Mouse (Mus musculus): ENCODE results near the gene Raet1e.

Raet1e gene

DNA sequence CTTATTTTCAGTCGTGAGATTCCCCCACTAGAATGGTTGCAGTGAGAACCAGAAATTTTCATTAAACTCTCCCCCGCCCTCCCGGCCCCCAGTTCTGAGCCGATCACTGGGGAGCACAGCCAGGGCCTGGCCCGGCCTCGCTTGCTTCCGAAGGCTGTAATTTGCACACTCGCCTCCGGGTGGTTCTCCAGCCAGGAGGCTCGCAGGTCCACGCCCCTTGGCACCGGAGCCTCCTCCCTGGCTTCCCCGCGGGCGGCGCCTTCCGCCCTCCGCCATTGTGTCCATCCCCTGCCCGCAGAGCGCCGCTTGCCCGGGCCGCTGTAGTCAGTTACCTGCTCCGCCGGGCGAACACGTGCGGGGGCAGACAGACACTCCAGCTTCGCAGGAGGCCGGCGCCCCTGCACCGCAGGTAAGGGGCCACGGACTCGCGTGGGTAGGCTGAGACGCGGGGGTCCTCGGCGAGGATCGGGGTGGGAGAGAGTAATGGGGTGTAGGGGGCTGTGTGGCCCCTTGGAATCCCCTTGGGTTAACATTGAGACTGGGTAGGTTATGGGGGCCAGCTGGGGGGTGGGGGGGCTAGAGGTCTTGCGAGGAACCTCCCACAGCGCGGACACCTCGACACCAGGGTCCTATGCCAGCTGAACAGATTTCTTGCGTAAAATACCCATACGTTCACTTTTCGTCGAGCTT is at the start of gene Raet1e, which contains the start of gene H60b:
Raet1e (plus strand) TSS at position 260 of the 690 bp plus-strand sequence.
H60b (plus strand) TSS at position 277 of the 690 bp plus-strand sequence.
- in situ Hi-C loops (cut with MboI; ENCODE audit: unreplicated experiment in 2 of 2), result loop anchor here in 1 of 2 experiments (5.0 to 10.0 kb wide), 2 partner anchors 121 to 126 kb away; no protein-coding TSS in a partner anchor

DNA sequence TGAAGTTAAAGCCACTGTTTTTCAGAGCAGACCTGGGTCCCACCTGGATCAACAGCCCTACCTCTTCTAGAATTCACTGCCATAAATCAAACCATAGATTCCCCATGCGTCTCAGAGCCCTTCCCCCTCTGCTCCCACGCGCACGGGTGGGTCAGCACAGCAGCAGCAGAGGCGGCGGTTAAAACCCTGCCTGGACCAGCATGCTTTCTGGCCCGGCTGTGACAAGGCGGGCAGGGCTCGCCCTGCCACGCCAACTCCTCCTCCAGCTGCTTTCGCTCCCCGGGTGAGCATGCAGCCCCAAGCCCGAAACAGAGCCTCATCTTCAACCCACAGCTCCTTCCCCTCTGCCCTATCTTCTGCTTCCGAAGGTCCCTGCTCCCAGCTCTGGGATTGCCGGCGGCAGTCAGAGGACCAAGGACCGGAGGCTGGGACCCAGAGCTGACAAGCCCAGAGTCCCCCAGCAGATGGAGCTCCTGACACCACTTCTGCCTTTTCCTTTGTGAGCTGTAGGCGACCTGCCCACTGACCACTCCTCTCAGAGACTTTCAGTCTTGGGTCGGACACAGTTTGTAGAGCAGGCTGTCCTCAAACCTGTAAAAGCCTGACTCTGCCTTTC is 17.6 kb upstream of the Raet1e start:
- in situ Hi-C loops (cut with MboI; ENCODE audit: unreplicated experiment in 2 of 2), result loop anchor here (10.0 kb wide), 2 partner anchors 164 to 334 kb away; no protein-coding TSS in a partner anchor

DNA sequence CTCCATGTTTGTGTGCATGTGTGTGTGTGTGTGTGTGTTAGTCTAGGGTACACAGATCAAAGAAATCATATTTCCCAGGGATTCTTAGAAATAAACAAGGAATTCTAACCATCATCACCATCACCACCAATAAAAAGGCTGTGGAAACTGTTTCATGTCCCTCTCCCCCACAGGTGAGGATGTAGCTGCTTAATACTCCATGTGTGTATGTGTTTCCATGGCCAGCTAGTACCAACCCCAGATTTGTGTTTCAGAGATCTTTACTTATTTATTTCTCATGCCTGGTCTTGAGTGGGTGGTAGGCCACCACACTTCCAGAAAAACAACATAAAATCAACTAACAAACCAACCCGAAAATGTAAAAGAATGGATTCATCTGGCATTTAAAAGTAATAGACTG is 16.2 kb upstream of the Raet1e start:
- in situ Hi-C loops (cut with MboI; ENCODE audit: unreplicated experiment in 2 of 2), result loop anchor here (10.0 kb wide), 2 partner anchors 163 to 333 kb away; no protein-coding TSS in a partner anchor

DNA sequence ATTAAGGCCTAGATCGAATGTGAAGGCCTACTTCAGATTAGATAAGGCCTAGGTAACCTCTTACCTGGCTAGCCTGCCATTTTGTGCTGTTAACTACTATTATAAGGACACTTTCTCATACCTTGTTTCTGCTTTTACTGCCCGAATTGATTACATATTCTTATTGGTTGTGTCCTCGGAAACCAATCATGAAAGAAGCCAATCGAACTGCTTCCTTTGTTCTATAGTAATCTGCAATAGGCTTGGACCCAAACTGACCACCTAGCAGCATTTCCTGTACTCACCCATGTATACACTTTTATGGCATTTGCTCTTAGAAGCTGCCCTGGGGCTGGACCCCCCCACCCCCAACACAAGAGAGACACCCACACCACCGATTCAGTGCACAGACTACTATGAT is 15.4 kb upstream of the Raet1e start:
- in situ Hi-C loops (cut with MboI; ENCODE audit: unreplicated experiment in 2 of 2), result loop anchor here (10.0 kb wide), 2 partner anchors 162 to 332 kb away; no protein-coding TSS in a partner anchor

DNA sequence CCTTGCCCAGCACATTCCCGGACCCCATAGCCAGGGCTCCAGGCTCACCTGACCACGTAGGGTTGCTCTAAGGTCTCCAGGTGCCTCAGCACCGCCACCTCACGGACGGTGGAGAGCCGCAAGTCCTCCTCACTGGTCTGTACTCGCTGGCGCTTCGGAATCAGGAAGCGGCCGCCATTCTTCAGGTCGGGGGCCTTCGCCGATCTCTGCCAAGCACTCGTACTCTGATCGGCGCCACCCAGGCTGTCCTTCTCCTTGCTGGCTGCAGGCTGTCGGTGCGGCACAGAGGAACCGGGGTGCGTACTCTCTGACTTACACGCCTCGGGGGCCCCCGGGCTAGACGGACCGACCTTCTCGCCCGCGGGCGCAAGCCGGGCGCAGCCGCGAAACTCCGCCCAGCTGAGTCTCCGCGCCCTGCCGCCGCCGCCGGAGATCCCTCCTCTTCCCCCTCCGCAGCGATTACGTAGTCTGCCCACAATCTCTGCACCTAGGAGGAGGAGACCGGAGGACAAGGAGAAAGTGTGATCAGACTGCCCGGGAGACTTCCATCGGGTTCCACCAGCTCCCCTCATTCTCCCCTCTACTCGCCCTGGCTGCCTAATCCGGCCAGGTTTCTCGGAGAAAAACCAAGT is 9.8 kb upstream of the Raet1e start:
- in situ Hi-C loops (cut with MboI; ENCODE audit: unreplicated experiment in 2 of 2), result loop anchor here (10.0 kb wide), 2 partner anchors 156 to 326 kb away; no protein-coding TSS in a partner anchor

DNA sequence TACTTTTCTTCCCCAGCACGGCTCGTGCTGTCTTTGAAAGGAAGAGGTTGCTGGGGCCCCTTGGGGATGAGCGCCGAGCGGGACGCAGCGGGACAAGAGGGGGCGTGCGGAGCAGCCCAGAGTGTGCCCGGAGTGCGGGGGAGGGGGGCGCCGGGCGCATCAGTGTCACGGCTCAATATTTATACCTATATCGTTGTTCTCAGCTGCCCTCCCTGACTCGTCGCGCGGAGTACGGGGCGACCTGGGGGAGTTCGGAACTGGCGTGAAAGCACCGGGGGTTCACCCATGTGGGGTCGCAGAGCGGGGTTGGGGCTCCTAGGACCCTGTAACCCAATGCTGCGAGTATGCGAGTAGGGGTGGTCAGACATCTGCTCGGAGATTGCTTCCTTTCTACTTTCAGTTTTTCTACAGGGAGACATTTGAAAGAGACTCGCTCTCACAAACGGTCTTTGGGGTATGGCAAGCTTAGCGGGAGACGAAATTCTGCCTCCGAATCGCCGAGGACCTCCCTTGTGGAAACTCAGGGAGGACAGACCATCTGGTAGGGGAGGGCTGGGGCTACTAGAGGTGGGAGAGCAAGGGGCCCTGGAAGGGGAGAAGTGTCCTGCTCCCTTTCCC is 9.2 kb upstream of the Raet1e start, which contains the start of gene E030030I06Rik:
E030030I06Rik (minus strand) TSS at position 198 of the 618 bp plus-strand sequence.
- in situ Hi-C loops (cut with MboI; ENCODE audit: unreplicated experiment in 2 of 2), result loop anchor here (10.0 kb wide), 2 partner anchors 156 to 326 kb away; no protein-coding TSS in a partner anchor

DNA sequence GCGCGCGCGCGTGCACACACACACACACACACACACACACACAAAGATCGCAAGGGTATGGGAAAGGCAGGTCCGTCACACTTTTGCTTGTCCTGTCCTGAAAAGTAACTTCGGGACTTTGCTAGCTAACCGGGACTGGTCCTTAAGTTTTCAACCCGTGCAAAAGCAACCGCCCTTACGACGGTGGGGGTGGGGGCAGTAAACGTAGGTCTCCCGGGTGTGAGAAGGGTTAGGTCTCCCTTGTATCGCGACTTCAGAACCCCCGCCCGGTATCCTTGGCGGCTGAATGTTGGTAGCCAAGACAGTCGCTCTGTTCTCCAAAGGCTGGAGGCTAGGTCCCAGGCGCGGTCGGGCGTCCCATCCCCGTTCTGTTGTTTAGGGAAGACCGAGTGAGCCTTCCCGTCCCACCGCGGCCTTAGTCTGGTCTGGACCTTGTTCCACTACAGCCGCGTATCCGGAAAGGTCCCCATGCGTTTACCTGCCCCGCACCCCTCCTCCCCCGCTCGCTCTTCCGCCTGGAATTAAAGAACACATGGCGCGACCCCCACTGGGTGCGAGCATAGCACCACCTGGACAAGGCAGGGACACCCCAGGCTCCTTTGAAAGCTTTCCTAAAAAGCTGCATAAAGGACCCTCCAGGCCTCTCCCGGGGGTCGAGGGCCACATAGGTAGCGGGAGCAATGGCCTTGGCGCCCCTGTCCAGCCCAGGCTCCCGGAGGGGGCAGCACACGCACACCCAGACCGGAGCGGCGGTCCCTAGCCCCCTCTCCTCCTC is 8.5 kb upstream of the Raet1e start:
- in situ Hi-C loops (cut with MboI; ENCODE audit: unreplicated experiment in 2 of 2), result loop anchor here (10.0 kb wide), 3 partner anchors 135 to 325 kb away; no protein-coding TSS in a partner anchor

DNA sequence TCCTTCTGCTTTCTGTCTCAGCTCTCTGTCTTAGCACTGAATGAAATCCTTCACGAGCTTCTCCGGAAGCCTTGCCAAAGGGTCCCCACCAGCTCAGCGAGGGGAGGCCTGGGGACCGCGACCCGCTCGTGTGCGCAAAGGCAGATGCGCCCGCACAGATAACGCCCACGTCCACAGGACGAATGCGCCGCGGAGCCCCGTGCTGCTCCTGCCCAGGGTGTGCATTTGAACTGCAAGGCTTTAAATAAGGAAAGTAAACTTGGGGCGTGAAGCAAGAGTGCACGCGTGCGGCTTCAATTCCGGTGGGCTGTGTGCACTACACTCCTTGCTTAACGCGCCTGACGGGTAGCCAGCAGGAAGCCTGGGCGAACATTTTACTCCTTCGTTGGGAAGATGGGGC is 7.8 kb upstream of the Raet1e start:
- in situ Hi-C loops (cut with MboI; ENCODE audit: unreplicated experiment in 2 of 2), result loop anchor here in 1 of 2 experiments (10.0 kb wide), 1 partner anchor 134 kb away; no protein-coding TSS in a partner anchor

DNA sequence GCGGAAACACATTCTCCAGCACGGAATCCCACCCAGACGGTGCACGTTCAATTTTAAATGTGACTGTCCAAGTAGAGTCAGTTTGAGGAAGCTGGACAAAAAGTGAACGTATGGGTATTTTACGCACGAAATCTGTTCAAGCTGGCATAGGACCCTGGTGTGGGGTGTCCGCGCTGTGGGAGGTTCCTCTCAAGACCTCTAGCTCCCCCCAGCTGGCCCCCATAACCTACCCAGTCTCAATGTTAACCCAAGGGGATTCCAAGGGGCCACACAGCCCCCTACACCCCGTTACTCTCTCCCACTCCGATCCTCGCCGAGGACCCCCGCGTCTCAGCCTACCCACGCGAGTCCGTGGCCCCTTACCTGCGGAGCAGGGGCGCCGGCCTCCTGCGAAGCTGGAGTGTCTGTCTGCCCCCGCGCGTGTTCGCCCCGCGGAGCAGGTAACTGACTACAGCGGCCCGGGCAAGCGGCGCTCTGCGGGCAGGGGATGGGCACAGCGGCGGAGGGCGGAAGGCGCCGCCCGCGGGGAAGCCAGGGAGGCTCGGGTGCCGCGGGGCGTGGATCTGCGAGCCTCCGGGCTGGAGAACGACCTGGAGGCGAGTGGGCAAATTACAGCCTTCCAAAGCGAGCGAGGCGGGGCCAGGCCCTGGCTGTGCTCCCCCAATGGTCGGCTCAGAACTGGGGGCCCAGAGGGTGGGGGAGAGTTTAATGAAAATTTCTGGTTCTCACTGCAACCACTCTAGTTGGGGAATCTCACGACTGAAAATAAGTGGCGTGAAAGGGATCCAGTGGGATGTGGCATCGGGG is 7.1 kb upstream of the Raet1e start:
- in situ Hi-C loops (cut with MboI; ENCODE audit: unreplicated experiment in 2 of 2), result loop anchor here in 1 of 2 experiments (10.0 kb wide), 1 partner anchor 134 kb away; no protein-coding TSS in a partner anchor

DNA sequence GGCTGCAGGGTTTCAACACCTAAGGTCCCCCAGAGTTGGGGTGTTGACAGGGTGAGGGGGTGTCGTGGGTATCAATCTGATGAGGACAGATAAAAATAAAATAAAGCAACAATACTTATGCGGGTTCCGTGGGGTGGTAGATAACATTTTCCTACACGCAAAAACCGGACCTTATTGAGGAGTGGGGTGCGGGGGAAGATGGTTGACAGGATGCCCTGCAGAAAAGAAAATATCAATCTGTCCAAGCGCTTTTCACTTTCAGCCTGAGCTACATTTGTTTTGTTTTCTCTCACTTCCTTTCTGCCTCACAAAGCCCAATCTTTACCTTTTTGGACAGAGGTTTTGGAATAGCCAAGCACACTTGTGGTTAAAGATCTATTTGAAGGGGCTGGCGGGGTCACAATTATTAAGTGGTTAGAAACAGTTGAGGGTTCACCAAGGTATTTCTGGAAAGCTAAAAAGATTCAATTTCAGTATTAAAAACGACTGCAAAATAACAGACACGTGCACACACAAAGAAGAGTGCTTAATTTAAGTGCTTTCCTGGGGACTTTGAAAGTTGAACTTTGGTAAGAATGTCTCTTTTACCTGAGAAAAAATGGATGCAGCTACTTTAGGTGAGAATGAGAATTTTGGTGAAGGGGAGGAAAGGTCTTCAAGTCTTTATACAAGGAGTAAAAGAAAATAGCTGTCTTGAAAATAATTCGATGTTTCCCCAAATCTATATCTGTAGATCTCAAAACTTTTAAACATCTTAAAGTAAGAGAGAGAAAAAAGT is 6.3 kb upstream of the Raet1e start:
- in situ Hi-C loops (cut with MboI; ENCODE audit: unreplicated experiment in 2 of 2), result loop anchor here in 1 of 2 experiments (10.0 kb wide), 1 partner anchor 133 kb away; no protein-coding TSS in a partner anchor

DNA sequence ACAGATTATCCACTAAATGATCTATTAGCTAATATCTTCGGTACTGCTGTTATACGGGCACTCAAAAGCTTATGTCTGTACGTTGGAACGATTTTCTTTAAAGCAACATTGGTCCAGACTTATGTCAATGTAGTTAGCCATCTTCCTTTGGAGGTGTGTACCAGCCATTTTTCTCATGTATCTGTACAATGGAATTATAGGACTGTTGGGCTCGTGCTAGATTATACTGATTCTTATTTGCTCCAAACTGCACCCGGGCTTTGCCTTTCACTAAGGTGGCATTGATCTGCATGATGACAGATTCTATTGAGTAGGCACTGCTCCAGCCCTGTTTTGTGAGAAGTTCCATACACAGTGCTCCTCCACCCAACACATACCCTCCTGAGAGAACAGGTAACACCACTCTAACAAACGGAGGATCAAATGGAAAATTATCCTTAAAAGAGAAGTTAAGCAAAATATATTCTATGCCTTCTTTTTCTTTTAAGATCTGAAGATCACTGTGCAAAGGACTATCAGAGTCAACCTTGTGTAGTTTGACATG is 5.2 kb upstream of the Raet1e start:
- in situ Hi-C loops (cut with MboI; ENCODE audit: unreplicated experiment in 2 of 2), result loop anchor here in 1 of 2 experiments (10.0 kb wide), 1 partner anchor 132 kb away; no protein-coding TSS in a partner anchor

DNA sequence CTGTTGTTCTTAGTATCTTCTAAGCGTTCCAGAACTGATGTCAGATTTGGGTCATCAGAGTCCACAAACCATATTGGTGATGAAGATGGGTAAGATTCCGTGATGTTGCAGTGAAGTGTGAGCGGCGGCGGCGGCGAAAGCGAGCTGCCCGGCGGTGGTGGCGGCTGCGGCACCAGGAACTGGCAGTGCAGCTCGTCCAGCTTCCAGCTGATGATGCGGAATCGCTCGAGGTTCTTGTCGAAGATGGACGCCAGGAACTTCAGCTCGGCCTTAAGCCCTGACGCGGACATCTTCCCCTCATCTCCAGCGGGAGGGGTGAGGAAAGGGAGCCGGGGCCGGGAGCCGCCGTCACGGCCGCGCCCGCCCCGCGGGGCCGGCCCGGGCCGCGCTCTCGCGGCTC is 4.2 kb upstream of the Raet1e start:
- in situ Hi-C loops (cut with MboI; ENCODE audit: unreplicated experiment in 2 of 2), result loop anchor here in 1 of 2 experiments (10.0 kb wide), 1 partner anchor 131 kb away; no protein-coding TSS in a partner anchor

DNA sequence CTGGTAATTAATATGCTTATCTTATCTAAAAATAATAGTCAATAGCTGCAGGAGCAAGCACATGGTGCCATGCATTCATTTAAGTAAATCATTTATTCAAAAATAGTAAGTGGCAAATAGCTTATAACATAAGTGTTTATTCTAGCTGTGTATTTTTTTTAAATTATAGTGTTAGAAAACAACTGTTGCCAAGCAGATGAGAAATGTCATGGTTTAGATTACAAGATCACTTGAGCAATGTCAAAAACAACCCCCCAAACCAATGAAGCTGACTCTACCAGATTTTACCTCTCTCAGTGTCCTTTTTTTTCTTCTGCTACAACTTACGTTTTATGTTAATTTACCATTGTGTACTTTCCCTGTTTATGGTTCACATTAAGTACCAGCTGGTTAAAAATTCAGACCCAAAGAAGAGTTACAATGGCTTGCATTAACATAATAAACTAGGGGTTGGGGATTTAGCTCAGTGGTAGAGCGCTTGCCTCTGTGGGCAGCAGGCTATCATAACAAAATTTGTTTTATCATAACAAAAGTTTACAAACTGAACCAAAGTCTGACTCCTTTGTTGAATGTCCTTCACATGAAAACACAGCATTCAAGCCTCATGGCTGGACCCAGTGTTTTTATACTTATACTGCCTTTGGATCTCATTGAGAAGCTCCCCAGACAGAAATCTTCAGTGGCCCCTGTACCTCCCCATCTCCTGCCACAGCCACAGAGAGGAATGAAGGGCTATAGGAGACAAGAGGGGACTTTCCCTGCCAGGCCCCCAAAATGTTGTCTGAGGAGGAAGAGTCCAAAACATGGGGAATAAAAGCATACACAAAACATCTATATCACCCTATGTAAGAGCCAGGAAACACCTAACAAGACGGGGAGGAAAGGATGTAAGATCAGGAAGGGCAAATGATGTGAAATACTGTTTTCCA is 3.2 kb upstream of the Raet1e start:
- in situ Hi-C loops (cut with MboI; ENCODE audit: unreplicated experiment in 2 of 2), result loop anchor here in 1 of 2 experiments (5.0 to 10.0 kb wide), 2 partner anchors 118 to 130 kb away; no protein-coding TSS in a partner anchor

DNA sequence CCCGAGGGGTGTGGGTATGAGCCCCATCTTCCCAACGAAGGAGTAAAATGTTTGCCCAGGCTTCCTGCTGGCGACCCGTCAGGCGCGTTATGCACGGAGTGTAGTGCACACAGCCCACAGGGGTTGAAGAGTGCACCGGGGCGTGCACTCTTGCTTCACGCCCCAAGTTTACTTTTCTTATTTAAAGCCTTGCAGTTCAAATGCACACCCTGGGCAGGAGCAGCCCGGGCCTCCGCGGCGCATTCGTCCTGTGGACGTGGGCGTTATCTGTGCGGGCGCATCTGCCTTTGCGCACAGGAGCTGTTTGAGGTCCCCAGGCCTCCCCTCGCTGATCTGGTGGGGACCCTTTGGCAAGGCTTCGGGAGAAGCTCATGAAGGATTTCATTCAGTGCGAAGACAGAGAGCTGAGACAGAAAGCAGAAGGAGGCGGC is 777 bp downstream of the Raet1e start:
- in situ Hi-C loops (cut with MboI; ENCODE audit: unreplicated experiment in 2 of 2), result loop anchor here in 1 of 2 experiments (5.0 to 10.0 kb wide), 2 partner anchors 122 to 126 kb away; no protein-coding TSS in a partner anchor

DNA sequence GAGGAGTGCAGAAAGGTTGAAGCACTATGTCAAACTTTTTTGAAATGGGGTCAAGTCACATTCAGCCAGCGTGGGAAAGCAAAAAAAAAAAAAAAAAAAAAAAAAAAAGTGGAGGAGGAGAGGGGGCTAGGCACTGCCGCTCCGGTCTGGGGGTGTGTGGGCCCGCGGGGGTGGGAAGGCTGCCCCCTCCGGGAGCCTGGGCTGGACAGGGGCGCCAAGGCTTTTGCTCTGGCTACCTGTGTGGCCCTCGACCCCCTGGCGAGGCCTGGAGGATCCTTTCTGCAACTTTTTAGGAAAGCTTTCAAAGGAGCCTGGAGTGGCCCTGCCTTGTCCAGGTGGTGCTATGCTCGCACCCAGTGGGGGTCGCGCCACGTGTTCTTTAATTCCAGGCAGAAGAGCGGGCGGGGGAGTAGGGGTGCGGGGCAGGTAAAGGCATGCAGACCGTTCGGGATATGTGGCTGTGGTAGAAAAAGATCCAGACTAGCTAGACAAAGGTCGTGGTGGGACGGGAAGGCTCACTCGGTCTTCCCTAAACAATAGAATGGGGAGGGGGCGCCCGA is 1.3 kb downstream of the Raet1e start:
- in situ Hi-C loops (cut with MboI; ENCODE audit: unreplicated experiment in 2 of 2), result loop anchor here (5.0 to 10.0 kb wide), 4 partner anchors 122 to 325 kb away; no protein-coding TSS in a partner anchor

DNA sequence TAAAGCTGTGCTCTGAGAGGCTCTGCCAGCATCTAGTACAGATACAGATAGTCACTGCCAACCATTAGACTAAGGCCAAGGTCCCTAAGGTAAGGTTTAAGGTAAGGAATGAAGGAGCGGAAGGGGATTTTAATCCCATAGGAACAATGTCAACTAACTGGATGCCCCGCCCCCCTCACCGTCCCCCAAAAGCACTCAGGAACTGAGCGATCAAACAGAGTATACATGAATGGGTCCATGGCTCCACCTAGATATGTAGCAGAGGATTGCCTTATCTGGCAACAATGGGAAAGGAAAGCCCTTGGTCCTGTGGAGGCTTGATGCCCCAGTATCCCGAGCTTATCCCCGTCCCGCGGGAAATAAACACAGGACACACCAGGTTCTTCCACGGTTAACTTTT is 4.9 kb downstream of the Raet1e start:
- in situ Hi-C loops (cut with MboI; ENCODE audit: unreplicated experiment in 2 of 2), result loop anchor here in 1 of 2 experiments (10.0 kb wide), 2 partner anchors 128 to 322 kb away; no protein-coding TSS in a partner anchor

All from v-Abl transformed pro-B cells (cell line).